Comparison of ENCODE assay signal across 10 mouse cellular contexts in genomic region chr13:94608420-94608831, GRCm38 (mm10).
DNase-seq lines count a peak whose midpoint lies in the region; ATAC-seq lines count a peak whose summit lies in the region.
"Had no signal": no experiment of that assay in that cellular context is flagged by ENCODE, and none has a peak within 500 bp of the region (broad histone marks: within the 10 kb centered on the region; RNA-seq: fewer than 3 reads in every experiment).

No protein-coding gene starts in this region.

- H3K9ac ChIP-seq in kidney, embryonic 14.5 days (ENCODE audit: low read depth, low read length): no peak overlapping the region
- no peak overlapping the region for H3K9ac ChIP-seq in embryonic facial prominence, embryonic 11.5 days (replicated peaks; ENCODE audit: low read length)
- H3K9ac ChIP-seq in neural tube, embryonic 13.5 days: no peak overlapping the region
- H3K9ac ChIP-seq in heart, embryonic 11.5 days (ENCODE audit: low read depth, low read length): no peak overlapping the region
- H3K9ac ChIP-seq: liver, embryonic 13.5 days had no signal

- no peak overlapping the region for H3K4me3 ChIP-seq in kidney, embryonic 14.5 days (ENCODE audit: low read length)
- no peak overlapping the region for H3K4me3 ChIP-seq in embryonic facial prominence, embryonic 11.5 days (ENCODE audit: low read depth, low read length)
- H3K4me3 ChIP-seq in neural tube, embryonic 13.5 days: no peak overlapping the region
- no peak overlapping the region for H3K4me3 ChIP-seq in heart, embryonic 11.5 days (ENCODE audit: low read depth, low read length)
- H3K4me3 ChIP-seq: liver, embryonic 13.5 days had no signal

- no peak overlapping the region for H3K27ac ChIP-seq in kidney, embryonic 14.5 days (ENCODE audit: low read depth, low read length)
- H3K27ac ChIP-seq in embryonic facial prominence, embryonic 11.5 days (replicated peaks; ENCODE audit: low read depth, low read length): no peak overlapping the region
- H3K27ac ChIP-seq in neural tube, embryonic 13.5 days (replicated peaks): peak overlapping the region; percentile 72
- no peak overlapping the region for H3K27ac ChIP-seq in heart, embryonic 11.5 days (ENCODE audit: low read depth, low read length)
- H3K27ac ChIP-seq: liver, embryonic 13.5 days had no signal

- under 1% methylated on average over 11 of the region's 11 CpGs for WGBS in kidney, embryonic 14.5 days
- 7% methylated on average over 11 of the region's 11 CpGs for WGBS in embryonic facial prominence, embryonic 11.5 days
- WGBS in neural tube, embryonic 13.5 days: 1% methylated on average over 11 of the region's 11 CpGs
- 15% methylated on average over 11 of the region's 11 CpGs for WGBS in heart, embryonic 11.5 days (ENCODE audit: insufficient replicate concordance)

- DNase-seq in kidney, adult 9 months: no peak
- peak; percentile 54 for DNase-seq in embryonic facial prominence, embryonic 11.5 days (ENCODE audit: low spot score)
- peak; percentile 99 for DNase-seq in hindlimb bud, embryonic 11.5 days (ENCODE audit: extremely low spot score, low read depth, low spot score)
- no peak for DNase-seq in right cerebral cortex, adult 2 months (ENCODE audit: low spot score in 2 of 2)
- DNase-seq in layer of hippocampus, postnatal 25 days (ENCODE audit: extremely low spot score in 1 of 2, low spot score in 1 of 2): no peak
- DNase-seq: cerebellum, adult 9-11 months; liver, embryonic 13.5 days had no signal

- no peaks in the 10 kb centered on the region for H3K36me3 ChIP-seq in kidney, embryonic 14.5 days (ENCODE audit: control insufficient read depth, insufficient read depth, low read length)
- H3K36me3 ChIP-seq in embryonic facial prominence, embryonic 11.5 days (replicated peaks; ENCODE audit: control insufficient read depth, insufficient read depth, low read depth, low read length): no peaks in the 10 kb centered on the region
- H3K36me3 ChIP-seq in neural tube, embryonic 13.5 days: no peaks in the 10 kb centered on the region
- no peaks in the 10 kb centered on the region for H3K36me3 ChIP-seq in heart, embryonic 11.5 days (ENCODE audit: control insufficient read depth, insufficient read depth, low read length)
- H3K36me3 ChIP-seq: liver, embryonic 13.5 days had no signal

- peak; percentile 89 for ATAC-seq in kidney, embryonic 14.5 days (ENCODE audit: low FRiP score, low TSS enrichment)
- ATAC-seq in embryonic facial prominence, embryonic 11.5 days (replicated peaks; ENCODE audit: insufficient number of reproducible peaks, low FRiP score, low TSS enrichment, low read depth): peak; percentile 76
- peak; percentile 89 for ATAC-seq in neural tube, embryonic 13.5 days (ENCODE audit: low read depth)
- no peak for ATAC-seq in heart, embryonic 11.5 days (replicated peaks; ENCODE audit: insufficient number of reproducible peaks, low FRiP score, low TSS enrichment)

- 0 out of 2 replicates have a peak, but pooled peaks cover 3% of the 10 kb centered on the region for H3K27me3 ChIP-seq in kidney, embryonic 14.5 days (ENCODE audit: control insufficient read depth, insufficient read depth, low read length)
- H3K27me3 ChIP-seq in embryonic facial prominence, embryonic 11.5 days (ENCODE audit: control insufficient read depth, insufficient read depth, low read length): no peaks in the 10 kb centered on the region
- peaks cover 94% of the 10 kb centered on the region for H3K27me3 ChIP-seq in neural tube, embryonic 13.5 days
- peaks cover 4% of the 10 kb centered on the region for H3K27me3 ChIP-seq in heart, embryonic 11.5 days (ENCODE audit: control insufficient read depth, insufficient read depth, low read length)

- H3K9me3 ChIP-seq in kidney, embryonic 14.5 days (ENCODE audit: control insufficient read depth, low read length): no peaks in the 10 kb centered on the region
- H3K9me3 ChIP-seq in embryonic facial prominence, embryonic 11.5 days (replicated peaks; ENCODE audit: control insufficient read depth, low read length): no peaks in the 10 kb centered on the region
- no peaks in the 10 kb centered on the region for H3K9me3 ChIP-seq in neural tube, embryonic 13.5 days
- H3K9me3 ChIP-seq in heart, embryonic 11.5 days (replicated peaks; ENCODE audit: control insufficient read depth, low read length): no peaks in the 10 kb centered on the region
- H3K9me3 ChIP-seq: liver, embryonic 13.5 days had no signal

- H3K4me2 ChIP-seq in kidney, embryonic 14.5 days (replicated peaks; ENCODE audit: low read depth, low read length): peak overlapping the region; percentile 19
- H3K4me2 ChIP-seq in embryonic facial prominence, embryonic 11.5 days (ENCODE audit: low read depth, low read length): no peak overlapping the region
- 0 out of 2 replicates have a peak overlapping the region, but pooled peaks have one; percentile 7 for H3K4me2 ChIP-seq in neural tube, embryonic 13.5 days
- no peak overlapping the region for H3K4me2 ChIP-seq in heart, embryonic 11.5 days
- H3K4me2 ChIP-seq: liver, embryonic 13.5 days had no signal

- peaks cover 21% of the 10 kb centered on the region for H3K4me1 ChIP-seq in kidney, embryonic 14.5 days (ENCODE audit: control insufficient read depth, insufficient read depth, low read length)
- H3K4me1 ChIP-seq in embryonic facial prominence, embryonic 11.5 days (ENCODE audit: control insufficient read depth, insufficient read depth, low read length): peaks cover 5% of the 10 kb centered on the region; the same call in 1 of the 2 replicates
- peaks cover 19% of the 10 kb centered on the region for H3K4me1 ChIP-seq in neural tube, embryonic 13.5 days (replicated peaks)
- peaks cover 5% of the 10 kb centered on the region; the same call in 1 of the 2 replicates for H3K4me1 ChIP-seq in heart, embryonic 11.5 days (ENCODE audit: control insufficient read depth, insufficient read depth, low read length)
- H3K4me1 ChIP-seq: liver, embryonic 13.5 days had no signal

Comparison
In these comparisons a context has a peak if more than half of its experiments do, and no peak if none do; other contexts are left out.
1. H3K4me2 ChIP-seq: peak in kidney, embryonic 14.5 days (single experiment) and neural tube, embryonic 13.5 days (single experiment); none in embryonic facial prominence, embryonic 11.5 days (single experiment) and heart, embryonic 11.5 days (single experiment).
2. DNase-seq: peak in embryonic facial prominence, embryonic 11.5 days (single experiment) and hindlimb bud, embryonic 11.5 days (single experiment); none in kidney, adult 9 months (single experiment), right cerebral cortex, adult 2 months (0 of 2) and layer of hippocampus, postnatal 25 days (0 of 2).